Mouse (Mus musculus) limb, embryonic 11.5 days (tissue): ENCODE measurements around the gene Gng12. TPM values are rescaled to one million over a fixed set of nuclear protein-coding genes. Genes with fewer than 3 reads are reported as not detected.
"Not testable (repeated sequence)": the region's sequence is repeated elsewhere in the genome, so short reads cannot be mapped to it uniquely, and the experiment has no call there.

Source experiments
- ATAC-seq: fragments of 200-750 bp; cut with Nextera tagmentation; 2 replicates; pipeline ENCODE4 v1.8.0; 2017; ENCODE audit warnings: low read depth; ENCODE audit not compliant: insufficient number of reproducible peaks, low FRiP score, low TSS enrichment
- DNase-seq: peaks from one replicate; pipeline ENCODE4 v3.0.0-alpha.2; 2015; ENCODE audit warnings: low spot score
- H3K27ac ChIP-seq: fragments of 300-500 bp; sonication (generic); replicated peaks from 2 replicates; pipeline ENCODE4 v1.5.1; 2014; ENCODE audit warnings: low read depth, mild to moderate bottlenecking, low read length
- H3K27me3 ChIP-seq: fragments of 300-500 bp; sonication (generic); 2 replicates; pipeline ENCODE4 v1.6.1; 2014; ENCODE audit warnings: mild to moderate bottlenecking, low read length, mixed read lengths; ENCODE audit not compliant: control insufficient read depth, insufficient read depth
- H3K36me3 ChIP-seq: fragments of 300-500 bp; sonication (generic); 2 replicates; pipeline ENCODE4 v1.6.1; 2014; ENCODE audit warnings: mild to moderate bottlenecking, low read length, moderate library complexity, mixed read lengths; ENCODE audit not compliant: control insufficient read depth, insufficient read depth
- H3K4me1 ChIP-seq: fragments of 300-500 bp; sonication (generic); 2 replicates; pipeline ENCODE4 v1.6.1; 2014; ENCODE audit warnings: low read length, mixed read lengths; ENCODE audit not compliant: control insufficient read depth, insufficient read depth
- H3K4me2 ChIP-seq: fragments of 300-500 bp; sonication (generic); 2 replicates; pipeline ENCODE4 v1.6.1; 2014; ENCODE audit warnings: low read depth, mild to moderate bottlenecking, moderate library complexity; ENCODE audit not compliant: severe bottlenecking
- H3K4me3 ChIP-seq: fragments of 300-500 bp; sonication (generic); 2 replicates; pipeline ENCODE4 v1.5.1; 2014; ENCODE audit warnings: low read depth, low read length
- H3K9ac ChIP-seq: fragments of 300-500 bp; sonication (generic); 2 replicates; pipeline ENCODE4 v1.6.1; 2014; ENCODE audit warnings: mild to moderate bottlenecking, low read length
- H3K9me3 ChIP-seq: fragments of 300-500 bp; sonication (generic); 2 replicates; pipeline ENCODE4 v1.6.1; 2016; ENCODE audit warnings: low read length; ENCODE audit not compliant: control insufficient read depth
- WGBS: fragments of 180-500 bp; shearing (Covaris S2); extraction: QIAGEN DNeasy Blood & Tissue Kit; methylation state at CpG from one replicate; pipeline ENCODE4 v1.1.7; 2014; 5-methylcytosine and 5-hydroxymethylcytosine counted together
- polyA plus RNA-seq: library from polyadenylated mRNA; unstranded; fragments of >200 nt; fragmentation: Nextera tagmentation; extraction: Ambion mirVana; gene quantifications from 2 replicates; pipeline ENCODE4 v1.2.1, GENCODE M21; 2014

Gng12 gene
- polyA plus RNA-seq, 1 experiment from 2014 or later = 72.2 TPM

GRCm38 (mm10) chr6:67013293-67013948, 117.2 kb downstream of the Gng12 start:
- H3K9ac ChIP-seq = no peak overlapping the region
- WGBS = 95% methylated on average over 6 of the region's 6 CpGs
- no peaks in the 10 kb centered on the region for H3K36me3 ChIP-seq
- H3K4me2 ChIP-seq = no peak overlapping the region
- H3K27ac ChIP-seq = no peak overlapping the region
- ATAC-seq (no peak), DNase-seq (no peak)
- no peaks in the 10 kb centered on the region for H3K9me3 ChIP-seq
- H3K4me3 ChIP-seq = no peak overlapping the region
- H3K4me1 ChIP-seq = no peaks in the 10 kb centered on the region
- no peaks in the 10 kb centered on the region for H3K27me3 ChIP-seq

GRCm38 (mm10) chr6:67013949-67014678, 117.9 kb downstream of the Gng12 start:
- H3K4me3 ChIP-seq = no peak overlapping the region
- 89% methylated on average over 9 of the region's 9 CpGs for whole genome bisulfite sequencing
- no peak overlapping the region for H3K4me2 ChIP-seq
- no peaks in the 10 kb centered on the region for H3K4me1 ChIP-seq
- DNase-seq = no peak
- H3K27ac ChIP-seq = no peak overlapping the region
- no peak for ATAC-seq
- H3K9ac ChIP-seq = no peak overlapping the region
- H3K27me3 ChIP-seq = no peaks in the 10 kb centered on the region
- H3K36me3 ChIP-seq = no peaks in the 10 kb centered on the region
- no peaks in the 10 kb centered on the region for H3K9me3 ChIP-seq

- Histone ChIP-seq H3K27ac (no peak overlapping the region), H3K9me3 (no peaks in the 10 kb centered on the region), H3K4me2 (no peak overlapping the region), H3K9ac (no peak overlapping the region), H3K4me1 (no peaks in the 10 kb centered on the region), H3K36me3 (no peaks in the 10 kb centered on the region), H3K4me3 (no peak overlapping the region), H3K27me3 (no peaks in the 10 kb centered on the region)
- WGBS = 100% methylated on average over 1 of the region's 1 CpGs
- ATAC-seq (no peak), DNase-seq (no peak)
These were observed 118.5 kb downstream of the Gng12 start for GRCm38 (mm10) chr6:67014679-67015075.

GRCm38 (mm10) chr6:67015739-67016519, 119.7 kb downstream of the Gng12 start:
- Histone ChIP-seq H3K27me3 (no peaks in the 10 kb centered on the region), H3K4me2 (no peak overlapping the region), H3K36me3 (no peaks in the 10 kb centered on the region), H3K4me3 (no peak overlapping the region), H3K9me3 (no peaks in the 10 kb centered on the region), H3K27ac (no peak overlapping the region), H3K9ac (no peak overlapping the region), H3K4me1 (no peaks in the 10 kb centered on the region)
- no peak for ATAC-seq
- no peak for DNase-seq
- WGBS = 64% methylated on average over 8 of the region's 8 CpGs

GRCm38 (mm10) chr6:67016520-67017111, 120.4 kb downstream of the Gng12 start:
- Histone ChIP-seq H3K27ac (no peak overlapping the region), H3K27me3 (no peaks in the 10 kb centered on the region), H3K9ac (no peak overlapping the region), H3K4me1 (no peaks in the 10 kb centered on the region), H3K9me3 (no peaks in the 10 kb centered on the region), H3K4me3 (no peak overlapping the region), H3K4me2 (no peak overlapping the region), H3K36me3 (no peaks in the 10 kb centered on the region)
- 79% methylated on average over 7 of the region's 7 CpGs for WGBS
- ATAC-seq (no peak), DNase-seq (no peak)

GRCm38 (mm10) chr6:67018365-67018764, 122.2 kb downstream of the Gng12 start:
- ATAC-seq (no peak), DNase-seq (no peak)
- no peaks in the 10 kb centered on the region for H3K4me1 ChIP-seq
- no peaks in the 10 kb centered on the region for H3K27me3 ChIP-seq
- H3K9me3 ChIP-seq = no peaks in the 10 kb centered on the region
- H3K36me3 ChIP-seq = no peaks in the 10 kb centered on the region
- H3K9ac ChIP-seq = no peak overlapping the region
- H3K4me2 ChIP-seq = no peak overlapping the region
- no peak overlapping the region for H3K4me3 ChIP-seq
- WGBS = 52% methylated on average over 4 of the region's 4 CpGs
- no peak overlapping the region for H3K27ac ChIP-seq

- not testable (repeated sequence) for H3K4me3 ChIP-seq, H3K9me3 ChIP-seq, H3K27ac ChIP-seq, H3K27me3 ChIP-seq, H3K36me3 ChIP-seq, ATAC-seq, H3K4me2 ChIP-seq, H3K9ac ChIP-seq, H3K4me1 ChIP-seq, DNase-seq
- 86% methylated on average over 7 of the region's 7 CpGs for WGBS
These were observed 122.8 kb downstream of the Gng12 start for GRCm38 (mm10) chr6:67019001-67019400.

GRCm38 (mm10) chr6:67021308-67021707, 125.1 kb downstream of the Gng12 start:
- Histone ChIP-seq H3K9me3 (no peaks in the 10 kb centered on the region), H3K36me3 (no peaks in the 10 kb centered on the region), H3K9ac (no peak overlapping the region), H3K4me3 (no peak overlapping the region), H3K4me1 (no peaks in the 10 kb centered on the region), H3K4me2 (no peak overlapping the region), H3K27ac (no peak overlapping the region), H3K27me3 (no peaks in the 10 kb centered on the region)
- ATAC-seq (no peak), DNase-seq (no peak)
- 84% methylated on average over 5 of the region's 5 CpGs for WGBS
